Mouse (Mus musculus) spleen, adult 2 months (tissue): ENCODE measurements at regions not wholly inside any gene's neighbourhood (a gene's known extent, or its start where the extent isn't known, plus 50 kb on each side); places are given as distances from the start of the nearest gene placed in this dataset.

ENCODE experiments used
- DNase-seq, 2 experiments: peaks; one replicate each; pipeline versions ENCODE4 v3.0.0 to v3.0.0-alpha.2; 2012 to 2021; ENCODE audit warnings: low spot score in 2 of 2, low read depth in 1 of 2
- H3K27ac ChIP-seq: fragments of 200-500 bp; 2 replicates; pipeline ENCODE4 v1.5.1; 2012; ENCODE audit warnings: low read length, inconsistent platforms; ENCODE audit not compliant: insufficient read depth
- H3K27me3 ChIP-seq: fragments of 200-500 bp; 2 replicates; pipeline ENCODE4 v1.6.1; 2012; ENCODE audit warnings: mild to moderate bottlenecking, moderate library complexity, low read length, inconsistent platforms; ENCODE audit not compliant: control insufficient read depth, insufficient read depth
- H3K36me3 ChIP-seq: fragments of 200-500 bp; 2 replicates; pipeline ENCODE4 v1.6.1; 2012; ENCODE audit warnings: mild to moderate bottlenecking, low read length, inconsistent platforms; ENCODE audit not compliant: control insufficient read depth, insufficient read depth
- H3K4me1 ChIP-seq: fragments of 200-500 bp; 2 replicates; pipeline ENCODE4 v1.6.1; 2011; ENCODE audit warnings: inconsistent platforms; ENCODE audit not compliant: control insufficient read depth, insufficient read depth, insufficient read length
- H3K4me3 ChIP-seq: fragments of 200-500 bp; 2 replicates; pipeline ENCODE4 v1.5.1; 2011; ENCODE audit warnings: mild to moderate bottlenecking, inconsistent platforms; ENCODE audit not compliant: insufficient read depth, insufficient read length; ENCODE audit errors: extremely low read depth
- CTCF ChIP-seq: fragments of 200-500 bp; IDR thresholded peaks from 2 replicates; pipeline ENCODE4 v1.5.1; 2011; ENCODE audit warnings: mild to moderate bottlenecking, inconsistent platforms; ENCODE audit not compliant: insufficient read depth, insufficient read length, insufficient replicate concordance; ENCODE audit errors: extremely low read depth
- POLR2A ChIP-seq: fragments of 200-500 bp; IDR thresholded peaks from 2 replicates; pipeline ENCODE4 v1.6.1; 2011; ENCODE audit warnings: low read depth, low read length, inconsistent platforms
- WGBS: fragments of 180-500 bp; shearing (Covaris S2); methylation state at CpG from one replicate; pipeline ENCODE4 v1.1.7; 2018; 5-methylcytosine and 5-hydroxymethylcytosine counted together

DNA sequence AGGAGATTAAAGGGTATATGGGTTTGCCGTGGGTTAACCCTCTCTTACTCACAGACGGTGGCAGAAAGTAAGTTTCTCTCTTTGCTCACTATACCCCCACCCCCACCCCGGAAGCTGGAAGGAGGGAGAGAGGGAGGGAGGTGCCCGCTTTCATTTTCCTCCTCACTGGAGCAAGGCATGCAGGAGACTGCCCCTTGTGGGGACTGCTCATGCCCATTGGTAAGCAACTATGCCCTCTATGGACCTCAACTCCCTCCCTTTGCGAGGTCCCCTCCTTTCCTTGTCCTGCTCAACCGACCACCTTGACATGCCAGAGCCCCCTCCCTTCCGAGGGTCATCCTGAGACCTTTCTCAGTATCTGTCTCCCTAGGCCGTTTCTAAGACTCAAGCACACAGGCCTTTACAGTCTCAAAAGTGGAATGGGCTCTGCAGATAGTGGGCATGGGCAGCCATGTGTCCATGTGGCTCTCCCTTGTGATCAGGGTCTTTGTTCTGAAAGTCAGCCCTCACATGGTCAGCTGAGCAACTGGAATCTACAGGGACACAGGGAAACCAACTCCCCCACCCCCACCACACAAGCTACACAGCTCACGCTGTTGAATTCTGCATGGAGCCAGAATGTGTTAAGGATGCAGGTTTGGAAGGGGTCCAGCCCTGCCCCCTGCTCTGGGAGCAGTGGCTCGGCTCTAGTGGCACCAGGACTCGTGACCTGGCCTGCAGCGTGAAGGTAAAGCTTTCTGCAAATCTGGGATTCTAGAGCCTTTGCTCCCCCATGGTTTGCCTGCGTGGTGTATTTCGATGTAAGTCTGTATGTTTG lies 116.8 kb upstream of the A530016L24Rik start:
- Histone ChIP-seq H3K27ac (no peak overlapping the region), H3K4me3 (no peak overlapping the region), H3K27me3 (no peaks in the 10 kb centered on the region), H3K36me3 (no peaks in the 10 kb centered on the region), H3K4me1 (no peaks in the 10 kb centered on the region)
- DNase-seq: no peak
- TF ChIP-seq POLR2A: no peak
- TF ChIP-seq CTCF: no peak
- WGBS: 72% methylated on average over 14 of the region's 14 CpGs

DNA sequence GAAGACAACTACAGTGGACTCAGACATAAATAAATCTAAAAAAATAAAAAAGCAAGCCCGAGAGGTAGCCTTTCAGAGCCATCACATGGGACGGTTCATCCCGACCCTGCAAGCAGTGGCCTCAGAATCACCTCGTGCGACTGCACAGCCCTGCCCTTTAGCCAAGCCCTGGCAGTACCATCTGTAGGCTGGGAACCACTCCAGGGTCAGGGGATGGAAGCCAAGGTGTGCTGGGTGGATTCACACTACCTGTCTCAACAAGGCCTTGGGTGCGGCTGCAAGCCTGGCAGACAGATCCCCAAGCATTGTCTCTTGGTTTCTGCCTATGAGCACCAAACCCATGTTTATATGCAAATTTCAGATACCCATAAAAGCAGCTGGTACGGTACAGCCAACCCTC lies 115.3 kb upstream of the A530016L24Rik start:
- TF ChIP-seq POLR2A (no peak), CTCF (no peak)
- Histone ChIP-seq H3K27me3 (no peaks in the 10 kb centered on the region), H3K4me1 (no peaks in the 10 kb centered on the region), H3K4me3 (no peak overlapping the region), H3K36me3 (no peaks in the 10 kb centered on the region), H3K27ac (no peak overlapping the region)
- DNase-seq: no peak
- 81% methylated on average over 7 of the region's 7 CpGs for WGBS

GRCm38 (mm10) chr12:112376236-112376635 lies 113.0 kb upstream of the A530016L24Rik start:
- Histone ChIP-seq H3K27me3 (no peaks in the 10 kb centered on the region), H3K4me1 (no peaks in the 10 kb centered on the region), H3K27ac (no peak overlapping the region), H3K36me3 (no peaks in the 10 kb centered on the region), H3K4me3 (no peak overlapping the region)
- TF ChIP-seq POLR2A (no peak), CTCF (no peak)
- DNase-seq: no peak
- 90% methylated on average over 5 of the region's 5 CpGs for WGBS

DNA sequence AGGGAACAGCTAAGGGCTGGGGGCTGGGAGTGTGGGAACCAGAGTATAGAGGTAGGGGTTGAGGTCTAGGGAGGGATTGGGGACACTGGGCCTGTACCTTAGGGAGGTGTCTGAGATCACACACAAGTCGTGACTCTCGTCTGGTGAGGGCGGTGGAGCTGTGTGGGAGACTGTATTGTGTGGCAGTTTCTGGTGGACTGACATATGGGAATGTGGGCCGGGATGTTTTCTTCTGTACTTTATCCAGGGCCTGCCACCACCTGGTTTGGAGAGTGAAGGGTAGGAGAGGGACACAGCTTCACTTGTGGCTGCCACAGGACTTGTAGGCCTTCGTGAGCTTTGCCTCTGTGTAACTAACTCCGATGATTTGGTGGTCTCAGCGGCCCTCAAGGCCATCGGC lies 112.5 kb upstream of the A530016L24Rik start:
- no peak overlapping the region for H3K4me3 ChIP-seq
- H3K36me3 ChIP-seq: no peaks in the 10 kb centered on the region
- no peaks in the 10 kb centered on the region for H3K4me1 ChIP-seq
- no peaks in the 10 kb centered on the region for H3K27me3 ChIP-seq
- no peak overlapping the region for H3K27ac ChIP-seq
- no peak for DNase-seq
- TF ChIP-seq POLR2A: no peak
- no peak for TF ChIP-seq CTCF
- 93% methylated on average over 8 of the region's 8 CpGs for WGBS

- Histone ChIP-seq H3K4me3 (no peak overlapping the region), H3K27ac (no peak overlapping the region), H3K27me3 (no peaks in the 10 kb centered on the region), H3K36me3 (no peaks in the 10 kb centered on the region), H3K4me1 (no peaks in the 10 kb centered on the region)
- DNase-seq: no peak
- TF ChIP-seq POLR2A: no peak
- no peak for TF ChIP-seq CTCF
- 90% methylated on average over 13 of the region's 13 CpGs for WGBS
Observed at GRCm38 (mm10) chr12:112378482-112379243, 110.6 kb upstream of the A530016L24Rik start.

GRCm38 (mm10) chr12:112387836-112388235 lies 101.4 kb upstream of the A530016L24Rik start:
- H3K4me1 ChIP-seq: no peaks in the 10 kb centered on the region
- no peak for DNase-seq
- TF ChIP-seq POLR2A: no peak
- no peak for TF ChIP-seq CTCF
- no peak overlapping the region for H3K27ac ChIP-seq
- H3K27me3 ChIP-seq: no peaks in the 10 kb centered on the region
- no peak overlapping the region for H3K4me3 ChIP-seq
- H3K36me3 ChIP-seq: no peaks in the 10 kb centered on the region
- 80% methylated on average over 9 of the region's 9 CpGs for WGBS

GRCm38 (mm10) chr12:112395909-112396308 lies 93.3 kb upstream of the A530016L24Rik start:
- no peak overlapping the region for H3K4me3 ChIP-seq
- no peaks in the 10 kb centered on the region for H3K27me3 ChIP-seq
- 85% methylated on average over 13 of the region's 13 CpGs for WGBS
- H3K27ac ChIP-seq: no peak overlapping the region
- TF ChIP-seq CTCF (no peak), POLR2A (no peak)
- no peak for DNase-seq
- no peaks in the 10 kb centered on the region for H3K4me1 ChIP-seq
- H3K36me3 ChIP-seq: no peaks in the 10 kb centered on the region
